Mouse (Mus musculus): ENCODE measurements at regions not wholly inside any gene's neighbourhood (a gene's known extent, or its start where the extent isn't known, plus 50 kb on each side); places are given as distances from the start of the nearest gene placed in this dataset.

GRCm38 (mm10) chr3:50815716-50816115 lies 372.3 kb upstream of the Slc7a11 start:
- TF ChIP-seq CTCF (IDR thresholded peaks at IDR 0.05; ENCODE audit: borderline replicate concordance, extremely low read depth, insufficient read depth, insufficient read length) (no peak), POLR2A (IDR thresholded peaks at IDR 0.05; ENCODE audit: borderline replicate concordance, extremely low read depth, insufficient read depth, insufficient read length, poor library complexity, severe bottlenecking) (no peak)

Data from brain, embryonic 14.5 days (tissue).